Mouse (Mus musculus): Measurements from ENCODE around the gene Slc39a1. TPM values are rescaled to one million over a fixed set of nuclear protein-coding genes. Genes with fewer than 3 reads are reported as not detected.
"Not testable (repeated sequence)": the region's sequence is repeated elsewhere in the genome, so short reads cannot be mapped to it uniquely, and the experiment has no call there.

The Slc39a1 gene
- polyA plus RNA-seq, 1 experiment from 2014 or later = 46.8 TPM

DNA sequence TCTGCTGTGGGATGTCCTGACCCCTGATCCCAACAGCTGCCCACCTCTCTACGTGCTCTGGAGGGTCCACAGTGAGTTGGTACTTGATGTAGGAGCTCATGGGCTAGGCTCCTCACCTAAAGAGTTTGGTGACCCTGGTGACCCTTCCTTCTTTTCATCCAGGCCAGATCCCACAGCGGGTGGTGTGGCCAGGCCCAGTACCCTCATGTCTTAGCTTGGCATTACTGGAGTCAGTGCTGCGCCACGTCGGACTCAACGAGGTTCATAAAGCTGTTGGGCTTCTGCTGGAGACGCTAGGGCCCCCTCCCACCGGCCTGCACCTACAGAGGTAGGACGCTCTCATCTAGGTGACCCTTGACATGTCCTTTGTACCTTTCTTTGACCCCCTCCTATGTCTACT lies 31.2 kb downstream of the Slc39a1 start:
- H3K4me1 ChIP-seq (ENCODE audit: control insufficient read depth, insufficient read depth, low read length) = no peaks in the 10 kb centered on the region
- H3K4me3 ChIP-seq (ENCODE audit: low read depth, low read length) = no peak overlapping the region
- no peak for ATAC-seq
- H3K9me3 ChIP-seq (replicated peaks; ENCODE audit: control insufficient read depth, low read length, poor library complexity, severe bottlenecking) = no peaks in the 10 kb centered on the region
- WGBS = 95% methylated on average over 9 of the region's 9 CpGs
- no peak overlapping the region for H3K9ac ChIP-seq (ENCODE audit: low read depth, low read length)
- H3K27ac ChIP-seq (ENCODE audit: low read length) = no peak overlapping the region
- H3K36me3 ChIP-seq (ENCODE audit: control insufficient read depth, insufficient read depth, low read length) = peaks cover 34% of the 10 kb centered on the region
- no peaks in the 10 kb centered on the region for H3K27me3 ChIP-seq (ENCODE audit: control insufficient read depth, insufficient read depth, low read depth, low read length)
- no peak overlapping the region for H3K4me2 ChIP-seq (ENCODE audit: low read length)

DNA sequence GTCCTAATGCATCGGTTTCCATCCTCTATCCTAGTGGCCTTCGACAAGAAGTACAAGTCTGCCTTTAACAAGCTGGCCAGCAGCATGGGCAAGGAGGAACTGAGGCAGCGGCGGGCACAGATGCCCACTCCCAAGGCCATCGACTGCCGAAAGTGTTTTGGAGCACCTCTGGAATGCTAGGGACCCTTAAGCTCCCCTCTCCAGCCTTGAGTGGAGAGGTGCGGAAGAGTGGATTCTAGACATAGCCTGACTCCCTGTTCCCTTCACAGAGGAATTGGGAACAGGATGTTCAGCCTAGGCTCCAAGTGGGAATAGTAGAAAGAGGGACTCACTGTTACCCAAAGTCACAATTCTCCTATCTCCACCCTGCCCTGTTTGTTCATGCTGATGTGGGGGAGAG lies 31.8 kb downstream of the Slc39a1 start:
- H3K36me3 ChIP-seq (ENCODE audit: control insufficient read depth, insufficient read depth, low read length) = peaks cover 34% of the 10 kb centered on the region
- H3K27ac ChIP-seq (ENCODE audit: low read length) = no peak overlapping the region
- H3K4me3 ChIP-seq (ENCODE audit: low read depth, low read length) = no peak overlapping the region
- 98% methylated on average over 7 of the region's 7 CpGs for WGBS
- H3K4me1 ChIP-seq (ENCODE audit: control insufficient read depth, insufficient read depth, low read length) = no peaks in the 10 kb centered on the region
- H3K9ac ChIP-seq (ENCODE audit: low read depth, low read length) = no peak overlapping the region
- no peak for ATAC-seq
- H3K4me2 ChIP-seq (ENCODE audit: low read length) = no peak overlapping the region
- no peaks in the 10 kb centered on the region for H3K9me3 ChIP-seq (replicated peaks; ENCODE audit: control insufficient read depth, low read length, poor library complexity, severe bottlenecking)
- no peaks in the 10 kb centered on the region for H3K27me3 ChIP-seq (ENCODE audit: control insufficient read depth, insufficient read depth, low read depth, low read length)

DNA sequence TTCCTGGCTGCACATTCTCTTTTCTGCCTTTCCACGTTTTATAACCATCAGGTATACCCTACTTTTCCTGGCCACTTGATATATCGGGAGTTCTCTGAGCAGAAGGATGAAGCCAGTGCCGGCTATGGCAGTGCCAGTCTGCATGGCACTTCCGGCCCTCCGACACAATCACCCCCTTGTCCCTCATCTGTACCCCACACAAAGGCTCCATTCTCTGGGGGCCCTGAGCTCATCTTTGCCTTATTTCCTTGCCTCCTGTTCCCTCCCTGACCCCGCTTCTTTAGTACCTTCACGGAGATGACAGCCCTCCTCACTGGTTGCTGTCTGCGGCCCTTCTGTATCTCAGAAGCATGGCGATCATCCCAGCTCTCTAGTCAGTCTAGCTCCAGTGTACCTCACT lies 32.7 kb downstream of the Slc39a1 start:
- Histone ChIP-seq H3K36me3 (ENCODE audit: control insufficient read depth, insufficient read depth, low read length) (peaks cover 34% of the 10 kb centered on the region), H3K9me3 (replicated peaks; ENCODE audit: control insufficient read depth, low read length, poor library complexity, severe bottlenecking) (no peaks in the 10 kb centered on the region)
- no peak for ATAC-seq

DNA sequence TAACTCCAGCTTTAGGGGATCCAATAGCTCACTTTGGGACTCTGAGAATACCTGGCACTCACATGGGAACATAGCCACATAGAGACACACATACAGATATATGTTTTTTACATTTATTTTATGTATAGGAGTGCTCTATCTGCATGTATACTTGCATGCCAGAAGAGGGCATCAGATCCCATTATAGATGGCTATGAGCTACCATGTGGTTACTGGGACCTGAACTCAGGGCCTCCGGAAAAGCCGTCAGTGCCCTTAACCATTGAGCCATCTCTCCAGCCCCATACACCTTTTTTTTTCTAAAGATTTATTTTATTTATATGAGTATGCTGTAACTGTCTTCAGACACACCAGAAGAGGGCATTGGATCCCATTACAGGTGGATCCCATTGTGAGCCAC lies 36.2 kb downstream of the Slc39a1 start:
- Histone ChIP-seq H3K4me1 (ENCODE audit: control insufficient read depth, insufficient read depth, low read length) (no peaks in the 10 kb centered on the region), H3K9ac (ENCODE audit: low read depth, low read length) (no peak overlapping the region), H3K4me3 (ENCODE audit: low read depth, low read length) (no peak overlapping the region), H3K4me2 (ENCODE audit: low read length) (no peak overlapping the region), H3K9me3 (replicated peaks; ENCODE audit: control insufficient read depth, low read length, poor library complexity, severe bottlenecking) (no peaks in the 10 kb centered on the region), H3K27me3 (ENCODE audit: control insufficient read depth, insufficient read depth, low read depth, low read length) (no peaks in the 10 kb centered on the region), H3K36me3 (ENCODE audit: control insufficient read depth, insufficient read depth, low read length) (peaks cover 15% of the 10 kb centered on the region), H3K27ac (ENCODE audit: low read length) (no peak overlapping the region)
- no peak for ATAC-seq
- 96% methylated on average over 2 of the region's 2 CpGs for WGBS

More for the DNA sequence above, 32.7 kb downstream of the Slc39a1 start:
- H3K4me1 ChIP-seq (ENCODE audit: control insufficient read depth, insufficient read depth, low read length) = no peaks in the 10 kb centered on the region
- no peak overlapping the region for H3K9ac ChIP-seq (ENCODE audit: low read depth, low read length)
- no peaks in the 10 kb centered on the region for H3K27me3 ChIP-seq (ENCODE audit: control insufficient read depth, insufficient read depth, low read depth, low read length)
- no peak overlapping the region for H3K27ac ChIP-seq (ENCODE audit: low read length)
- H3K4me2 ChIP-seq (ENCODE audit: low read length) = no peak overlapping the region
- no peak overlapping the region for H3K4me3 ChIP-seq (ENCODE audit: low read depth, low read length)
- WGBS = 93% methylated on average over 9 of the region's 9 CpGs

DNA sequence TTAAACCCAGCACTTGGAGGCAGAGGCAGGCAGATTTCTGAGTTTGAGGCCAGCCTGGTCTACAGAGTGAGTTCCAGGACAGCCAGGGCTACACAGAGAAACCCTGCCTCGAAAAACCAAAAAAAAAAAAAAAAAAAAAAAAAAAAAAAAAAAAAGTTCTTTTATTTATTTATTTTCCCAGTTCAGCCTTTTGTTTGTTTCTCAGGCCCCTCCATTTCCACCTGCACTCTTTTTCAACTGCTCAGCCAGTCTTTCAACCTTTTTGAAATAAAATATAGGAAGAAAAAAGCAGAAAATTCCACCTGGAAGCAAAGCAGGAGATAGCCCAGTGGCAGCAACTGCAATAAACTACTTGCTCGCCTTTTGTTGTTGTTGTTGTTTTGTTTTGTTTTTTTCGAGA lies 41.4 kb downstream of the Slc39a1 start:
- H3K4me1 ChIP-seq (ENCODE audit: control insufficient read depth, insufficient read depth, low read length); H3K9me3 ChIP-seq (replicated peaks; ENCODE audit: control insufficient read depth, low read length, poor library complexity, severe bottlenecking); ATAC-seq; H3K4me2 ChIP-seq (ENCODE audit: low read length); H3K27me3 ChIP-seq (ENCODE audit: control insufficient read depth, insufficient read depth, low read depth, low read length); H3K27ac ChIP-seq (ENCODE audit: low read length); H3K36me3 ChIP-seq (ENCODE audit: control insufficient read depth, insufficient read depth, low read length); H3K4me3 ChIP-seq (ENCODE audit: low read depth, low read length); H3K9ac ChIP-seq (ENCODE audit: low read depth, low read length): not testable (repeated sequence)
- 86% methylated on average over 2 of the region's 3 CpGs for WGBS

DNA sequence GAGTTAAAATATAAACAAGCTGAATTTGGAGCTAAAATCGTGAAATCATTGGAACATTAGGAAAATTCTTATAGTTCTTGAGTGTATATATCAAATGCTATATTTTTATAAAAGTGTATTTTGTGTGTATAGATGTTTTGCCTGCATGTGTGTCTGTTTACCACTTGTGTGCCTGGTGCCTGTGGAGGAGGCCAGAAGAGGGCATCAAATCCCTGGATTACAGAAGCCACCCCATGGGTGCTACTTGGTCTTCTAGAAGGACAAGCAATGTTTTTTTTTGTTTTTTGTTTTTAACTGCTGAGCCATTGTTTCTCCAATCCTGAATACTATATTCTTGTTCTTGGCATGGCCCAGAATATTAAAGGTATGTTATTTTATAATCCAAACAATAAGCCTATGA lies 42.6 kb downstream of the Slc39a1 start:
- H3K27ac ChIP-seq (ENCODE audit: low read length) = no peak overlapping the region
- H3K4me3 ChIP-seq (ENCODE audit: low read depth, low read length) = no peak overlapping the region
- WGBS = 85% methylated on average over 1 of the region's 1 CpGs
- H3K9ac ChIP-seq (ENCODE audit: low read depth, low read length) = no peak overlapping the region
- no peaks in the 10 kb centered on the region for H3K27me3 ChIP-seq (ENCODE audit: control insufficient read depth, insufficient read depth, low read depth, low read length)
- H3K9me3 ChIP-seq (replicated peaks; ENCODE audit: control insufficient read depth, low read length, poor library complexity, severe bottlenecking) = no peaks in the 10 kb centered on the region
- no peak for ATAC-seq
- peaks cover 20% of the 10 kb centered on the region for H3K4me1 ChIP-seq (ENCODE audit: control insufficient read depth, insufficient read depth, low read length)
- no peak overlapping the region for H3K4me2 ChIP-seq (ENCODE audit: low read length)
- no peaks in the 10 kb centered on the region for H3K36me3 ChIP-seq (ENCODE audit: control insufficient read depth, insufficient read depth, low read length)

DNA sequence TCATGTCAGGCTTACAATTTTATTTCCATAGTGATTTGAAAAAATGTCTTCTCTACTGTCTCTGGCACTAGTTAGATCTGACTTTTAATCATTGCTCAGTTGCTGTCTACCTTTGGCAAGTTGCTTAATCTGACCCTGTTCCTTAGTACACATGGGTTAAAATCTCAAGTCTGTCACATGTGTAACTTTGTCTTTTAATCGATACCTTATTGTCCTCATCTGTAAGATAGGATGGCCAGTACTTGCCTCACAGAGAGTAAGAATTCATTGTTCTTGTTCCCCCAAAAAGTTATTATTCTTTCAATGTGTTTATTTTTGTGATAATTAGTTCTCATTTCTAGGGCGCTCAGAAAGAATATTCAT lies 44.0 kb downstream of the Slc39a1 start:
- Histone ChIP-seq H3K9ac (ENCODE audit: low read depth, low read length) (peak overlapping the region; percentile 83), H3K27ac (ENCODE audit: low read length) (peak overlapping the region; percentile 96), H3K36me3 (ENCODE audit: control insufficient read depth, insufficient read depth, low read length) (no peaks in the 10 kb centered on the region), H3K4me2 (ENCODE audit: low read length) (peak overlapping the region; percentile 44), H3K4me1 (ENCODE audit: control insufficient read depth, insufficient read depth, low read length) (peaks cover 25% of the 10 kb centered on the region), H3K4me3 (ENCODE audit: low read depth, low read length) (peak overlapping the region; percentile 86), H3K27me3 (ENCODE audit: control insufficient read depth, insufficient read depth, low read depth, low read length) (no peaks in the 10 kb centered on the region), H3K9me3 (replicated peaks; ENCODE audit: control insufficient read depth, low read length, poor library complexity, severe bottlenecking) (no peaks in the 10 kb centered on the region)
- 34% methylated on average over 2 of the region's 2 CpGs for WGBS
- no peak for ATAC-seq

GRCm38 (mm10) chr3:90292345-90293275 lies 44.6 kb downstream of the Slc39a1 start, which contains the start of gene Gatad2b:
Gatad2b (plus strand) TSS chr3:90293178.
- peak within 1 kb of the TSS; percentile 83 for H3K9ac ChIP-seq (ENCODE audit: low read depth, low read length)
- H3K36me3 ChIP-seq (ENCODE audit: control insufficient read depth, insufficient read depth, low read length) = no peaks in the 10 kb centered on the region
- H3K4me3 ChIP-seq (ENCODE audit: low read depth, low read length) = peak within 1 kb of the TSS; percentile 86
- peak within 1 kb of the TSS; percentile 87 for H3K4me2 ChIP-seq (ENCODE audit: low read length)
- H3K27ac ChIP-seq (ENCODE audit: low read length) = peak within 1 kb of the TSS; percentile 96
- WGBS = under 1% methylated on average over 46 of the region's 47 CpGs
- H3K9me3 ChIP-seq (replicated peaks; ENCODE audit: control insufficient read depth, low read length, poor library complexity, severe bottlenecking) = no peaks in the 10 kb centered on the region
- no peaks in the 10 kb centered on the region for H3K27me3 ChIP-seq (ENCODE audit: control insufficient read depth, insufficient read depth, low read depth, low read length)
- ATAC-seq = peak; percentile 99
- peaks cover 27% of the 10 kb centered on the region for H3K4me1 ChIP-seq (ENCODE audit: control insufficient read depth, insufficient read depth, low read length)

DNA sequence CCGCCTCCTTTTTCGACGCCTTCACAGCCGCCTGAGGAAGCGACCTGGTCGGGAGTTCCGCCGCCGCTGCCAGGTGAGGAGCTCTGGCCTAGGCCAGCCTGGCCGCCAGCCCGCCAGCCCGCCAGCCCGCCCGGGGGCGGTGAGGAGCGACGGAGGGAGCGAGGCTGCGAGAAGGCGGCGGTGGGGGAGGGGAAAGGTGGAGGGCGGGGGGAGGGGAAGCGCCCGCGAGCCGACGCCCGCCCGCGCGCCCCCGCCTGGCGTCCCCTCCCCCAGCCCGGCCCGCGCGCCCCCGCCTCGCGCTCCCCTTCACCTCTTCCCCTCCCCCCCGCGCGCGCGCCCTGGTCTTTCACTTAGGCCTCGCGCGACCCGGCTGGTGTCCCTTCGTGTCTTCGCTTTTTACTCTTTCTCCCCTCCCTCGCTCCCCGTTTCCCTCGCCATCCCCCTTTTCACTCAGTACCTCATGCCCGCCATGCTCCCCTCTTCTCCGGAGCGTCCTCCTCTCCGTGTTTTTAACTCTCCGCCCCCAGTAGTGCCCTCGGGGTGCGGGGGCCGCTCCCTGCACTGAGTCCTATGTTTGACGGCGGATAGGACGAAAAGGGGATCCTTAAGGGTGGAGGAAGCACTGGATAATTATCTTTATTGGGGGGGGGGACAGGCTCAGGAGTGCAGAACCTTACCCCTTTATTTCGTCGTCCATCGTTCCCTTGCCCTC lies 45.5 kb downstream of the Slc39a1 start:
- Histone ChIP-seq H3K9me3 (replicated peaks; ENCODE audit: control insufficient read depth, low read length, poor library complexity, severe bottlenecking) (no peaks in the 10 kb centered on the region), H3K9ac (ENCODE audit: low read depth, low read length) (peak overlapping the region; percentile 69), H3K36me3 (ENCODE audit: control insufficient read depth, insufficient read depth, low read length) (no peaks in the 10 kb centered on the region), H3K4me2 (ENCODE audit: low read length) (peak overlapping the region; percentile 87), H3K27ac (ENCODE audit: low read length) (peak overlapping the region; percentile 93), H3K27me3 (ENCODE audit: control insufficient read depth, insufficient read depth, low read depth, low read length) (no peaks in the 10 kb centered on the region), H3K4me1 (ENCODE audit: control insufficient read depth, insufficient read depth, low read length) (peaks cover 32% of the 10 kb centered on the region), H3K4me3 (ENCODE audit: low read depth, low read length) (peak overlapping the region; percentile 86)
- peak; percentile 46 for ATAC-seq
- WGBS = under 1% methylated on average over 26 of the region's 68 CpGs
